Mouse (Mus musculus) heart, embryonic 15.5 days (tissue): ENCODE data around the gene Abcc12. TPM values are rescaled to one million over a fixed set of nuclear protein-coding genes. Genes with fewer than 3 reads are reported as not detected.

ENCODE experiments used
- ATAC-seq: fragments of 200-750 bp; cut with Nextera tagmentation; replicated peaks from 2 replicates; pipeline ENCODE4 v1.8.0; 2017; ENCODE audit warnings: low read depth, moderate TSS enrichment; ENCODE audit not compliant: insufficient number of reproducible peaks, insufficient read depth, low FRiP score
- H3K27ac ChIP-seq: fragments of 300-500 bp; sonication (generic); 2 replicates; pipeline ENCODE4 v1.5.1; 2015; ENCODE audit warnings: mild to moderate bottlenecking, inconsistent platforms
- H3K27me3 ChIP-seq: fragments of 300-500 bp; sonication (generic); 2 replicates; pipeline ENCODE4 v1.6.1; 2015; ENCODE audit warnings: inconsistent platforms
- H3K36me3 ChIP-seq: fragments of 300-500 bp; sonication (generic); 2 replicates; pipeline ENCODE4 v1.6.1; 2015; ENCODE audit warnings: mild to moderate bottlenecking, inconsistent platforms
- H3K4me1 ChIP-seq: fragments of 300-500 bp; sonication (generic); replicated peaks from 2 replicates; pipeline ENCODE4 v1.6.1; 2015; ENCODE audit warnings: inconsistent platforms
- H3K4me2 ChIP-seq: fragments of 300-500 bp; sonication (generic); 2 replicates; pipeline ENCODE4 v1.6.1; 2015; ENCODE audit warnings: inconsistent platforms, mild to moderate bottlenecking, moderate library complexity
- H3K4me3 ChIP-seq: fragments of 300-500 bp; sonication (generic); 2 replicates; pipeline ENCODE4 v1.5.1; 2015; ENCODE audit warnings: mild to moderate bottlenecking, inconsistent platforms
- H3K9ac ChIP-seq: fragments of 300-500 bp; sonication (generic); 2 replicates; pipeline ENCODE4 v1.6.1; 2015; ENCODE audit warnings: mild to moderate bottlenecking, inconsistent platforms
- H3K9me3 ChIP-seq: fragments of 300-500 bp; sonication (generic); replicated peaks from 2 replicates; pipeline ENCODE4 v1.6.1; 2016; ENCODE audit warnings: inconsistent platforms
- WGBS: fragments of 180-500 bp; shearing (Covaris S2); methylation state at CpG from one replicate; pipeline ENCODE4 v1.1.7; 2015; ENCODE audit warnings: mixed read lengths; 5-methylcytosine and 5-hydroxymethylcytosine counted together
- polyA plus RNA-seq: library from polyadenylated mRNA; unstranded; fragments of >200 nt; fragmentation: Nextera tagmentation; extraction: Ambion mirVana; gene quantifications from 2 replicates; pipeline ENCODE4 v1.2.1, GENCODE M21; 2015

Abcc12 gene
- polyA plus RNA-seq, 1 experiment from 2014 or later, result 0.04 TPM

GRCm38 (mm10) chr8:86501341-86501740, 79.1 kb downstream of the Abcc12 start:
- H3K36me3 ChIP-seq, result no peaks in the 10 kb centered on the region
- H3K4me3 ChIP-seq, result no peak overlapping the region
- H3K4me1 ChIP-seq, result no peaks in the 10 kb centered on the region
- H3K27ac ChIP-seq, result no peak overlapping the region
- H3K9me3 ChIP-seq, result no peaks in the 10 kb centered on the region
- H3K4me2 ChIP-seq, result no peak overlapping the region
- WGBS, result 63% methylated on average over 7 of the region's 7 CpGs
- no peak for ATAC-seq
- no peak overlapping the region for H3K9ac ChIP-seq
- no peaks in the 10 kb centered on the region for H3K27me3 ChIP-seq

GRCm38 (mm10) chr8:86495056-86495455, 85.4 kb downstream of the Abcc12 start:
- Histone ChIP-seq H3K27ac (no peak overlapping the region), H3K9ac (no peak overlapping the region), H3K9me3 (no peaks in the 10 kb centered on the region), H3K4me2 (no peak overlapping the region), H3K4me3 (no peak overlapping the region), H3K36me3 (no peaks in the 10 kb centered on the region), H3K4me1 (no peaks in the 10 kb centered on the region), H3K27me3 (no peaks in the 10 kb centered on the region)
- 85% methylated on average over 4 of the region's 4 CpGs for WGBS
- ATAC-seq, result no peak

- no peak for ATAC-seq
- no peaks in the 10 kb centered on the region for H3K9me3 ChIP-seq
- H3K27me3 ChIP-seq, result no peaks in the 10 kb centered on the region
- no peak overlapping the region for H3K4me2 ChIP-seq
- no peak overlapping the region for H3K27ac ChIP-seq
- no peak overlapping the region for H3K9ac ChIP-seq
- H3K4me1 ChIP-seq, result no peaks in the 10 kb centered on the region
- 45% methylated on average over 1 of the region's 1 CpGs for WGBS
- no peaks in the 10 kb centered on the region for H3K36me3 ChIP-seq
- H3K4me3 ChIP-seq, result no peak overlapping the region
Observed at GRCm38 (mm10) chr8:86493841-86494240, 86.6 kb downstream of the Abcc12 start.

- no peak overlapping the region for H3K4me2 ChIP-seq
- ATAC-seq, result no peak
- H3K9me3 ChIP-seq, result no peaks in the 10 kb centered on the region
- no peaks in the 10 kb centered on the region for H3K4me1 ChIP-seq
- H3K27ac ChIP-seq, result no peak overlapping the region
- no peaks in the 10 kb centered on the region for H3K36me3 ChIP-seq
- no peaks in the 10 kb centered on the region for H3K27me3 ChIP-seq
- WGBS, result 83% methylated on average over 6 of the region's 6 CpGs
- H3K9ac ChIP-seq, result no peak overlapping the region
- H3K4me3 ChIP-seq, result no peak overlapping the region
Observed at GRCm38 (mm10) chr8:86485411-86485810, 95.1 kb downstream of the Abcc12 start.

GRCm38 (mm10) chr8:86484244-86484643, 96.2 kb downstream of the Abcc12 start:
- Histone ChIP-seq H3K27ac (no peak overlapping the region), H3K4me1 (no peaks in the 10 kb centered on the region), H3K9ac (no peak overlapping the region), H3K27me3 (no peaks in the 10 kb centered on the region), H3K4me2 (no peak overlapping the region), H3K9me3 (no peaks in the 10 kb centered on the region), H3K36me3 (no peaks in the 10 kb centered on the region), H3K4me3 (no peak overlapping the region)
- ATAC-seq, result no peak

GRCm38 (mm10) chr8:86482116-86482515, 98.4 kb downstream of the Abcc12 start:
- WGBS, result 62% methylated on average over 1 of the region's 1 CpGs
- no peaks in the 10 kb centered on the region for H3K36me3 ChIP-seq
- no peak overlapping the region for H3K9ac ChIP-seq
- ATAC-seq, result no peak
- no peak overlapping the region for H3K4me2 ChIP-seq
- no peak overlapping the region for H3K27ac ChIP-seq
- H3K4me1 ChIP-seq, result no peaks in the 10 kb centered on the region
- H3K4me3 ChIP-seq, result no peak overlapping the region
- no peaks in the 10 kb centered on the region for H3K27me3 ChIP-seq
- no peaks in the 10 kb centered on the region for H3K9me3 ChIP-seq

GRCm38 (mm10) chr8:86475711-86476438, 104.6 kb downstream of the Abcc12 start:
- no peak for ATAC-seq

GRCm38 (mm10) chr8:86474461-86474860, 106.0 kb downstream of the Abcc12 start:
- 77% methylated on average over 4 of the region's 4 CpGs for WGBS
- ATAC-seq, result no peak
- no peak overlapping the region for H3K9ac ChIP-seq
- no peaks in the 10 kb centered on the region for H3K27me3 ChIP-seq
- no peaks in the 10 kb centered on the region for H3K4me1 ChIP-seq
- H3K4me3 ChIP-seq, result no peak overlapping the region
- H3K36me3 ChIP-seq, result no peaks in the 10 kb centered on the region
- no peak overlapping the region for H3K4me2 ChIP-seq
- H3K9me3 ChIP-seq, result no peaks in the 10 kb centered on the region
- H3K27ac ChIP-seq, result no peak overlapping the region

More at GRCm38 (mm10) chr8:86475711-86476438, 104.6 kb downstream of the Abcc12 start:
- Histone ChIP-seq H3K9me3 (no peaks in the 10 kb centered on the region), H3K4me1 (no peaks in the 10 kb centered on the region), H3K27ac (no peak overlapping the region), H3K4me2 (no peak overlapping the region), H3K27me3 (no peaks in the 10 kb centered on the region), H3K9ac (no peak overlapping the region), H3K36me3 (no peaks in the 10 kb centered on the region), H3K4me3 (no peak overlapping the region)
- WGBS, result 54% methylated on average over 9 of the region's 9 CpGs

GRCm38 (mm10) chr8:86473121-86473520, 107.4 kb downstream of the Abcc12 start:
- WGBS, result 74% methylated on average over 6 of the region's 6 CpGs
- H3K27ac ChIP-seq, result no peak overlapping the region
- H3K27me3 ChIP-seq, result no peaks in the 10 kb centered on the region
- H3K4me2 ChIP-seq, result no peak overlapping the region
- no peaks in the 10 kb centered on the region for H3K4me1 ChIP-seq
- H3K36me3 ChIP-seq, result no peaks in the 10 kb centered on the region
- no peak for ATAC-seq
- no peaks in the 10 kb centered on the region for H3K9me3 ChIP-seq
- H3K9ac ChIP-seq, result no peak overlapping the region
- H3K4me3 ChIP-seq, result no peak overlapping the region

- H3K27ac ChIP-seq, result no peak overlapping the region
- no peaks in the 10 kb centered on the region for H3K27me3 ChIP-seq
- WGBS, result 72% methylated on average over 2 of the region's 2 CpGs
- no peaks in the 10 kb centered on the region for H3K9me3 ChIP-seq
- no peak overlapping the region for H3K4me2 ChIP-seq
- H3K36me3 ChIP-seq, result no peaks in the 10 kb centered on the region
- no peak overlapping the region for H3K9ac ChIP-seq
- H3K4me1 ChIP-seq, result no peaks in the 10 kb centered on the region
- ATAC-seq, result no peak
- H3K4me3 ChIP-seq, result no peak overlapping the region
Observed at GRCm38 (mm10) chr8:86470717-86471116, 109.8 kb downstream of the Abcc12 start.

GRCm38 (mm10) chr8:86463215-86463614, 117.3 kb downstream of the Abcc12 start:
- no peaks in the 10 kb centered on the region for H3K36me3 ChIP-seq
- no peak overlapping the region for H3K4me3 ChIP-seq
- ATAC-seq, result no peak
- H3K9ac ChIP-seq, result no peak overlapping the region
- no peak overlapping the region for H3K4me2 ChIP-seq
- H3K27me3 ChIP-seq, result no peaks in the 10 kb centered on the region
- no peaks in the 10 kb centered on the region for H3K9me3 ChIP-seq
- 85% methylated on average over 2 of the region's 2 CpGs for WGBS
- H3K27ac ChIP-seq, result no peak overlapping the region
- H3K4me1 ChIP-seq, result no peaks in the 10 kb centered on the region

- H3K4me3 ChIP-seq, result no peak overlapping the region
- no peaks in the 10 kb centered on the region for H3K4me1 ChIP-seq
- no peaks in the 10 kb centered on the region for H3K9me3 ChIP-seq
- no peaks in the 10 kb centered on the region for H3K27me3 ChIP-seq
- WGBS, result 80% methylated on average over 5 of the region's 5 CpGs
- H3K4me2 ChIP-seq, result no peak overlapping the region
- ATAC-seq, result no peak
- no peak overlapping the region for H3K27ac ChIP-seq
- H3K36me3 ChIP-seq, result no peaks in the 10 kb centered on the region
- no peak overlapping the region for H3K9ac ChIP-seq
Observed at GRCm38 (mm10) chr8:86460372-86460771, 120.1 kb downstream of the Abcc12 start.
